Mouse (Mus musculus): ENCODE data around the gene Sufu. TPM values are rescaled to one million over a fixed set of nuclear protein-coding genes. Genes with fewer than 3 reads are reported as not detected.

Sufu gene
- polyA plus RNA-seq, 1 experiment: 6.9 TPM

- H3K4me1 ChIP-seq (ENCODE audit: control insufficient read depth, insufficient read depth, insufficient read length, low read length): peaks cover 3% of the 10 kb centered on the region; the same call in 1 of the 2 replicates
- no peak overlapping the region for H3K27ac ChIP-seq (replicated peaks; ENCODE audit: low read depth, low read length)
- H3K4me3 ChIP-seq (ENCODE audit: insufficient read depth, low read depth, low read length): no peak overlapping the region
Observed at GRCm38 (mm10) chr19:46404030-46404429, 7.3 kb downstream of the Sufu start.

GRCm38 (mm10) chr19:46406592-46407386 lies 10.1 kb downstream of the Sufu start:
- no peak overlapping the region for H3K4me3 ChIP-seq (ENCODE audit: insufficient read depth, low read depth, low read length)
- H3K27ac ChIP-seq (replicated peaks; ENCODE audit: low read depth, low read length): no peak overlapping the region

GRCm38 (mm10) chr19:46409506-46409905 lies 12.8 kb downstream of the Sufu start:
- peaks cover 3% of the 10 kb centered on the region; the same call in 1 of the 2 replicates for H3K4me1 ChIP-seq (ENCODE audit: control insufficient read depth, insufficient read depth, insufficient read length, low read length)
- no peak overlapping the region for H3K27ac ChIP-seq (replicated peaks; ENCODE audit: low read depth, low read length)
- no peak overlapping the region for H3K4me3 ChIP-seq (ENCODE audit: insufficient read depth, low read depth, low read length)

More at GRCm38 (mm10) chr19:46406592-46407386, 10.1 kb downstream of the Sufu start:
- H3K4me1 ChIP-seq (ENCODE audit: control insufficient read depth, insufficient read depth, insufficient read length, low read length): peaks cover 3% of the 10 kb centered on the region; the same call in 1 of the 2 replicates

GRCm38 (mm10) chr19:46412056-46412805 lies 15.5 kb downstream of the Sufu start:
- no peak overlapping the region for H3K4me3 ChIP-seq (ENCODE audit: insufficient read depth, low read depth, low read length)
- no peak overlapping the region for H3K27ac ChIP-seq (replicated peaks; ENCODE audit: low read depth, low read length)
- H3K4me1 ChIP-seq (ENCODE audit: control insufficient read depth, insufficient read depth, insufficient read length, low read length): peaks cover 2% of the 10 kb centered on the region; the same call in 1 of the 2 replicates

- Histone ChIP-seq H3K4me3 (ENCODE audit: insufficient read depth, low read depth, low read length) (no peak overlapping the region), H3K27ac (replicated peaks; ENCODE audit: low read depth, low read length) (no peak overlapping the region), H3K4me1 (ENCODE audit: control insufficient read depth, insufficient read depth, insufficient read length, low read length) (no peaks in the 10 kb centered on the region; the same call in 1 of the 2 replicates)
Observed at GRCm38 (mm10) chr19:46413969-46414368, 17.3 kb downstream of the Sufu start.

- Histone ChIP-seq H3K4me1 (ENCODE audit: control insufficient read depth, insufficient read depth, insufficient read length, low read length) (no peaks in the 10 kb centered on the region; the same call in 1 of the 2 replicates), H3K27ac (replicated peaks; ENCODE audit: low read depth, low read length) (no peak overlapping the region), H3K4me3 (ENCODE audit: insufficient read depth, low read depth, low read length) (no peak overlapping the region)
Observed at GRCm38 (mm10) chr19:46414486-46414885, 17.8 kb downstream of the Sufu start.

- Histone ChIP-seq H3K27ac (replicated peaks; ENCODE audit: low read depth, low read length) (no peak overlapping the region), H3K4me3 (ENCODE audit: insufficient read depth, low read depth, low read length) (no peak overlapping the region), H3K4me1 (ENCODE audit: control insufficient read depth, insufficient read depth, insufficient read length, low read length) (no peaks in the 10 kb centered on the region; the same call in 1 of the 2 replicates)
Observed at GRCm38 (mm10) chr19:46416276-46416675, 19.6 kb downstream of the Sufu start.

DNA sequence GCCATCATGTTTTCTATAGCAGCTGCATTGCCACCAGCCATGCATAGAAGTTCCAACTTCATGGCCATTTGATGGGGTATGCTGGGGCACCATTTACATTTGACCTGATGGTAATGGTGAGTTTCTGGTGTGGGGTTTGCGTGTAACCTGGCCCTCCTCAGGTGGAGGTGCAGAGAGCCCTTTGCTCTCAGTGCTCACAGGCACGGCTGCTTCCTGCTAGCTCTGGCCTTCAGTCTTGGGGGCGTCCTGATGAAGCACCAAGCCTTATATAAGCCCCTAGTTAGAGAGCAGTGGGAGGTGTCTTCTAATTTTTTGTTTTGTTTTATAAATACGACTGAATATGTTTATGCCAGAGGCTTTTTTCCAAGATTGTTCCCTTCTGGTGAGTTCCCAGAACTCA lies 21.4 kb downstream of the Sufu start:
- peaks cover 5% of the 10 kb centered on the region; the same call in 1 of the 2 replicates for H3K4me1 ChIP-seq (ENCODE audit: control insufficient read depth, insufficient read depth, insufficient read length, low read length)
- H3K27ac ChIP-seq (replicated peaks; ENCODE audit: low read depth, low read length): no peak overlapping the region
- H3K4me3 ChIP-seq (ENCODE audit: insufficient read depth, low read depth, low read length): no peak overlapping the region

GRCm38 (mm10) chr19:46420410-46420809 lies 23.7 kb downstream of the Sufu start:
- Histone ChIP-seq H3K4me3 (ENCODE audit: insufficient read depth, low read depth, low read length) (no peak overlapping the region), H3K27ac (replicated peaks; ENCODE audit: low read depth, low read length) (no peak overlapping the region), H3K4me1 (ENCODE audit: control insufficient read depth, insufficient read depth, insufficient read length, low read length) (peaks cover 5% of the 10 kb centered on the region; the same call in 1 of the 2 replicates)

GRCm38 (mm10) chr19:46422384-46423338 lies 26.0 kb downstream of the Sufu start:
- Histone ChIP-seq H3K4me3 (ENCODE audit: insufficient read depth, low read depth, low read length) (no peak overlapping the region), H3K4me1 (ENCODE audit: control insufficient read depth, insufficient read depth, insufficient read length, low read length) (peaks cover 5% of the 10 kb centered on the region; the same call in 1 of the 2 replicates), H3K27ac (replicated peaks; ENCODE audit: low read depth, low read length) (no peak overlapping the region)

DNA sequence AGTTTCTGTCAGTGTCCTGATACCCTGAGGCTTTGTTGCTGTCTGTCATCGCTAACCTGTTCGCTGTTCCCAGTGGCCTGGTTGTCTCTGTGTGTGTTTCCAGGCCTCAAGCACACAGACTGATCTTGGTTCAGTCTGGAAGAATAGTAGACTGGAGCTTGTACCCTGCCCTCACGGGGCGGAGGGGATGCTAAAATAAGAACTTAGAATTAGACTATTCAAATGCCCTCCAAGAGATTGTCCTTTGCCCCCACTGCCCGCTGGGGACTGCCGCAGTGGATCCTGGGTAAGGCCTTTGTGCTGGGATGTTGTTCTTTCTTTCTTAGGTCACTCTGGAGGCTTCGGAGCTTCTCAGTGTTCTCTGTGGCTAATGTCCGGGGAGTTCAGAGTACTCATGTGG lies 28.6 kb downstream of the Sufu start:
- Histone ChIP-seq H3K4me1 (ENCODE audit: control insufficient read depth, insufficient read depth, insufficient read length, low read length) (peaks cover 5% of the 10 kb centered on the region; the same call in 1 of the 2 replicates), H3K27ac (replicated peaks; ENCODE audit: low read depth, low read length) (no peak overlapping the region), H3K4me3 (ENCODE audit: insufficient read depth, low read depth, low read length) (no peak overlapping the region)

GRCm38 (mm10) chr19:46426488-46426887 lies 29.8 kb downstream of the Sufu start:
- peaks cover 5% of the 10 kb centered on the region; the same call in 1 of the 2 replicates for H3K4me1 ChIP-seq (ENCODE audit: control insufficient read depth, insufficient read depth, insufficient read length, low read length)
- no peak overlapping the region for H3K27ac ChIP-seq (replicated peaks; ENCODE audit: low read depth, low read length)
- H3K4me3 ChIP-seq (ENCODE audit: insufficient read depth, low read depth, low read length): no peak overlapping the region

- Histone ChIP-seq H3K4me3 (ENCODE audit: insufficient read depth, low read depth, low read length) (no peak overlapping the region), H3K27ac (replicated peaks; ENCODE audit: low read depth, low read length) (no peak overlapping the region)
Observed at GRCm38 (mm10) chr19:46429250-46429649, 32.6 kb downstream of the Sufu start.

DNA sequence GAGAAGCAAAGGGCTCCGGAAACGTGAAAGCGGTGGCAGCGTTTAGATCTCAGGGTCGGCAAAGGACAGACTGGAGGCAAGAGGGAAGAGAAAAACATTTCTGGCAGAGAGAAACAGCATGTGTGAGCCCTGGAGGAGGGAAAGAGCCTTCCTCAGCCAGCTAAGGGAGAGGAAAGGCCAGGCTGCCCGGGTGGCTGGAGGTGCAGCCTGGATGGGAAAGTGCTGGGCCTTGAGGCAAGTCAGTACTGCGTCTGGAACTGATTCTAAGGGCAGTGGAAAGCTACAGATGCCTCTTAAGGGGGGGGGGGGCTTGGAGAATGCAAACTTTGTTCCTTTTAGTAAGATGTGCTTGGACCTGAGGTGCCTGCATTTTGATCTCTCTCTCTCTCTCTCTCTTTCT lies 37.0 kb downstream of the Sufu start:
- Histone ChIP-seq H3K27ac (replicated peaks; ENCODE audit: low read depth, low read length) (no peak overlapping the region), H3K4me3 (ENCODE audit: insufficient read depth, low read depth, low read length) (no peak overlapping the region), H3K4me1 (ENCODE audit: control insufficient read depth, insufficient read depth, insufficient read length, low read length) (no peaks in the 10 kb centered on the region)

More at GRCm38 (mm10) chr19:46429250-46429649, 32.6 kb downstream of the Sufu start:
- H3K4me1 ChIP-seq (ENCODE audit: control insufficient read depth, insufficient read depth, insufficient read length, low read length): no peaks in the 10 kb centered on the region

Measured in brown adipose tissue, adult 24 weeks (tissue).